Mouse (Mus musculus) kidney, postnatal 4 days (tissue): ENCODE data around the gene Qtrt1.
"Not testable (repeated sequence)": the region's sequence is repeated elsewhere in the genome, so short reads cannot be mapped to it uniquely, and the experiment has no call there.

ENCODE experiments used
- DNase-seq, 2 experiments: peaks; one replicate each; pipeline ENCODE4 v3.0.0; 2021; ENCODE audit warnings: mixed read lengths in 2 of 2

The Qtrt1 gene

DNA sequence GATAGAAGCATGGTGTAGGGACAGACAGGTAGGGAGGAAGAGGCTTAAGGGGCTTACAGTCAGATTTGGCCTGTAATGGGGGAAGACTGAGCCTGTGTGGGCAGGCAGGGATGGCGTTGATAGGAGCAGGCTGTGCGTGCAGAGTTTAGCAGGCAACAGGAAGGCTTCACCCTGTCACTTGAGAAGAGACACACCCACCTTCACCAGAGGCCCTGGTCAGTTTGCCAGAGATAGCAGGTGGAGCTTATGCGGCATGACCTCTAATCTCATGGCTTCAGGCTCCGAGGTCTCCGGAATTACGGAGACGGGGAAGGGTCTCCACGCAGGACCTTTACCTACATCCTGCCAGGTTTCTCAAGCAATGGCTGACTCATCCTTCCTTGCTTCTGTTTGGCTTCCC, 40.2 kb downstream of the Qtrt1 start:
- no peak for DNase-seq

DNA sequence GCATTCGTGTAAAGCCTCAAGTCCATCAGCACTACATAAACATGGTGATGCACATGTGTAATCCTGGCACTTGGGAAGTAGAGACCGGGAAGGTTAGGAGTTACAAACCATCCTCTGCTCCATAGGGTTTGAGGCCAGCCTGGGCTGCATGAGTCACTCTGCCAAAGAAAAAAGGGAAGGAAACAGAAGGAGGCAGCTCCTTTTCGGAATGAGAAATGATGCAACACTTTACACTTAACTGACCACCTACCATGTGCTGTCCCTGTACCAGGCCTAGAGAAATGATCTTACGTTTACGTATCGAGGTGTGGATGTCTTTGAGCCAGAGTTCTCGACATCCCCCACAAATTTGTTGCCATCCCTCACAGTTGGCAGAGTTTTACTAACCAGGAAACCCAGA, 41.4 kb downstream of the Qtrt1 start:
- no peak for DNase-seq

DNA sequence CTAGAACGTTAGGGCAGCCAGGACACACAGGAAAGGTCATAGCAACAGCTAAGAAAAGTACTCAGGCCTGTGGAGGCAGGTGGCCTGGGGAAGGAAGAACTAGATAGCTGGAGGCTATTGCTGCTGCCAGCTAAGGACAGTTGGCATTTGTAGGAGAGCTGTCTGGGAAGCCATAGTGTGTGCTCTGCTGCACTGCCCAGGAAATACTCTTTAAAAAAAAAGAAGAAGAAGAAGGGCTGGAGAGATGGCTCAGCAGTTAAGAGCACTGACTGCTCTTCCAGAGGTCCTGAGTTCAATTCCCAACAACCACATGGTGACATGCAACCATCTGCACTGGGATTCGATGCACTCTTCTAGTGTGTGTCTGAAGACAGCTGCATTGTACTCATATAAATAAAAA, 41.8 kb downstream of the Qtrt1 start:
- DNase-seq: no peak

DNA sequence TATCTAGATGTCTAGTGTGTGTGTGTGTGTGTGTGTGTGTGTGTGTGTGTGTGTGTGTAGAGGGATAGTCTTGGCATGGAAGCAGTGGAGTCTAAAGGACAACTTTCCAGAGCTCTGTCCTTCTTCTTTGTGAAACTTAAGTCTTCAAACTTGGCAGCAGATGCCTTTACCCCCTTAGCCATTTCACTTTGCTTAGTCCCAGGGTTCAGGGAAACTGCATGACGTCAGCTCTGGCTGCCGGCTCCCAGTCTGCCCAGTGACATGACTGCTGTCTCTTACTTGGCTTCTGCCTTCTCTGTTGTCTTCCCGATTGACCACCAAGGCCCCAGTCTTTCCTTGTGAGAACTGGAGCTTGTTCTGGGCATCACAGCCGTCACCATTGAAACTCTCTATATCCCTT, 42.9 kb downstream of the Qtrt1 start:
- no peak for DNase-seq

DNA sequence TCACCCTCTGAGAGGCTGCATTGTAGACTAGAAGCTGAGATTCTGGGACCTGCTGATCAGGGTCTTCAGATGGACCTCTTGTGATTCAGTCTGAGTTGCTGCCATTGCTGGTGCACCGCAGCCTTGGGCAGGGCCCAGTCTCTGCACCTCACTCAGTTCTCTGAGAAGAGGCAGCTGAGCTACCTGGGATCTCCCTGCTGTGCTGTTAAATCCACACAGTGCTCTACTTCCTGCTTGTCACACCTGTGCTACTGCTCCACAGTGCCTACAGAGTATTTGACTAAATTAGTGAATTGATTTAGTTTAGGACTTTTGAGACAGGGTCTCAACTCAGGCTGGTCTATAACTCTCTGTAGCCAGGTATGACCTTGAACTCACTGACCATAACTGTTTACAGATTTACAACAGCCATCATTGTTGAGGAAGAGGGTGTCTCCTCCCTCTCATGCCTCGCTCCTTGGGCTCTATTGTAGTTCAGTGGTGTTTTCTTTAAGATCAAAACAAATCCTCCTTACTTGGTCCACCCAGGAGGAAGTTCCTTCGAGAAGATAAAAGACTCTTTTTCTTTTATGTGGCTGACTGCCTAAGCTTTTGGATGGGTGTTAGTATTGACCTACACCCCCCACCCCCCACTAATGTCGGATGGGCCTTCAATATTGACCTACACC, 43.6 kb downstream of the Qtrt1 start:
- no peak for DNase-seq

DNA sequence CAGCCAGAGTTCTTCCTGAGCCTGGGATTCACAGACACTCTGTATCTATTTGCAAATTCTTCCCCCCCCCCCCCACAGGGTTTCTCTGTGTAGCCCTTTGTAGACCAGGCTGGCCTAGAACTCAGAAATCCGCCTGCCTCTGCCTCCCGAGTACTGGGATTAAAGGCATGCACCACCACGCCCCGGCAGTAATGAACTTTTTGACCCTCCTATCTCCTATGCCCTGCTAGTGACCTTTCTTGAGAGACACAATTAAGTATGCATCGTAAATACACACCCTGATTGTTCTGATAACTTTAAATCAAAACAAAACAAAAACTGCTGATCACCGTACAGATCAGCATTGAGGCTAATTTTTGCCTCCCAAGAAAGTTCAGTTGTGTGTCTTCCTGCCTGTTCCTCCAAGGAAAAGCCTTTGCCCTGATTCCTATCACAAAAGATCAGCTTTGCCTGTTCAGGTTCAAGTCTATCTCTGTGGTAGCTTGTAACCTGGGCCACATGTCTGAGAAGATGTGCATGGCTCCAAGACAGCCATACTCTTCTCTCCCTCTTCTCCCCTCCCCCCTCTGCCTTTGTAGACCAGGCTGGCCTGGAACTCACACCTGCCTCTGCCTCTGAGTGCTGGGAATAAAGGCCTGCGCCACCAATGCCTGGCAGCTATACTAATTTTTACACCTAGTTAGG, 44.8 kb downstream of the Qtrt1 start:
- no peak for DNase-seq

DNA sequence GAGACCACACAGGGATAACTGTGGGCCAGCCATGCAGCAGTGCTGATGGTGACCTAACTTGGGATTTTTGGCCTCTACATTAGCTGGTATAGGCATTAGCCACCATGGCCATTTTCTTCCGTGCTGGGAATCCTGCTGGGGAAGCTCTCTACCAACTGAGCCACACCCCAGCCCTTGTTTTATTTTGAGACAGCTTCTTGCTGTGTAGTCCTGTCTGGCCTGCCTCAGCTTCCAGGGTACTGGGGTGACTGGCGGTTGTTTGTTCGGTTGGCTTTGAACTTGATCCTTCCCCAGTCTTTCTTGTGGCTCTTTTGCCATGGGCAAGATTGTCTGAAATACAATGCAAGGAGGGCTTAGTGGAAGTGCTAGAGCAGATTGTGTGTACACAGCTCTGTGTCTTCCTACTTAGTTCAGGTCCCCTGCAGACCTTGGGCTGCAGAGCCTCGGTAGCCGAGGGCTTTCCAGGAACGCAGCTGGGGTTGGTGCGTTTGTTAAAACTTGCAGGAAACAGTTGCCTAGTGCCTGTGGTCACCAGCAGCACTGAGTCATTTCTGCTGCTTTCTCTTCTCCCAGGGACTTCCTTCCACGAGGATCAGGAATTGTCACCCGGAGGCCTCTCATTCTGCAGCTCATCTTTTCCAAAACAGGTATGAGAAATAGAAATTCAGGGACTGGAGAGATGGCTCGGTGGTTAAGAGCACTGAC, 45.4 kb downstream of the Qtrt1 start:
- no peak for DNase-seq

DNA sequence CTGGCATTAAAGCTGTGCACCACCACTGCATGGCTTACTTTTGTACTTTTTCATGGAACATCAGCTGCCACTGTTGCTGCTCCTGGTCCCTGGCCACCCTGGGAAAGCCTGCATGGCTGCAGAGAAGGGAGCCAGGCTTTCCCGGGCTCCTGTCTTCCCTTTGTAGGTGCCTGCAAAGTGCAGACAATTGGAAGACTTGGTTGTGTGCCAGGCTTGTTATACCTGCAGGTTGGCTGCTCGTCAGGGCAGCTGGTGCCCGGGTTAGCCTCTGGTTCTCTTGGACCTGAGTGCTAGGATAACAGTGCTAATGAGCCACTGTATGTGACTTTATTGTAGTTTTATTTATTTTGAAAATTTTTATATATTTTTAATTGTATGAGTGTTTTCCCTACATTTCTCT, 47.2 kb downstream of the Qtrt1 start:
- DNase-seq: no peak

DNA sequence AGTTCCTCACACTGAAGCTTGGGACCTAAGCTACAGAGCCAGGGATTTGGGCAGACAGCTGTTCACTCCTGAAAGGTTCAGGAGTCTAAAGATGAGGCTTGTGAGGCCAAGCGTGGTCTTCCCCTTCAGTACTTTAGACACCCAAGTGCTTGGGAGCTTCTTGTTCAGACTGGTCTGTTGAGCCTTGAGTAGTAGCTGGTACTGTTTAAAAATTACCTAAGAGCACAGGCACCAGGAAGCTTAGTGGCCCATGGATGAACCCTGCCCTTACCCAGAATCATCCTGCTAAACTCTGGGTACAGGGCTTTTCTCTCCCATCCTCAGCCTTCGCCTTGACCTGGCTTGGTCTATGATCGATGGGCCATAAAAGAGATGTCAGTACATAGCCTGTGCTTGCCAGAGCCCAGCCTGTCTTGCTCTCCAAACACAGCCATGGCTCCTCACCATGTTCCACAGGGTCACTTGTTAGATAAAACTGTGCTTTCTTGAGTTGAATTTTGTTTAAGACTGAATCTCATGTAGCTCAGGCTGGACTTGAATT, 48.8 kb downstream of the Qtrt1 start:
- no peak for DNase-seq

DNA sequence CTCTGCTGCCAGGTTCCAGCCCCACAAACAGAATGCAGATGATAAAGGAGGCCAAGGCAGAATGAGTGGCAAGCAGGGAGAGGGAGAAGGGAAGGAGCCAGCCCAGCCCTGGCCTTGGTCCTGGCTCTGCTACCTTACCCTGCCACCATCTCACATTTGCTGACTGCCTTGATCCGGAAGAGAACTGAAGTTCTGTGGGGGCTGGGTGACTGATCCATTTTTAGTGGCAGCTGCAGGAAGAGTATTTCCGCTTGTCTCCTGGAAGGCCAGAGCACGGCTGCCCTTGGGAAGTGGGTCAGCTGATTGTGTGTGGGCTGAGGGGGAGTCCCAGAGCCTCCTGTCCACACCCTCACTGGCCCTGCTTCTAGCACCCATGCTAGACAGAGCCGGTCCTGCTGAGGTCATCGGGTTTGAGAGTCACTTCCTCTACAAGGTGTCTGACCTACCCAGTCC, 51.5 kb downstream of the Qtrt1 start:
- DNase-seq: peak; percentile 53 to 73

DNA sequence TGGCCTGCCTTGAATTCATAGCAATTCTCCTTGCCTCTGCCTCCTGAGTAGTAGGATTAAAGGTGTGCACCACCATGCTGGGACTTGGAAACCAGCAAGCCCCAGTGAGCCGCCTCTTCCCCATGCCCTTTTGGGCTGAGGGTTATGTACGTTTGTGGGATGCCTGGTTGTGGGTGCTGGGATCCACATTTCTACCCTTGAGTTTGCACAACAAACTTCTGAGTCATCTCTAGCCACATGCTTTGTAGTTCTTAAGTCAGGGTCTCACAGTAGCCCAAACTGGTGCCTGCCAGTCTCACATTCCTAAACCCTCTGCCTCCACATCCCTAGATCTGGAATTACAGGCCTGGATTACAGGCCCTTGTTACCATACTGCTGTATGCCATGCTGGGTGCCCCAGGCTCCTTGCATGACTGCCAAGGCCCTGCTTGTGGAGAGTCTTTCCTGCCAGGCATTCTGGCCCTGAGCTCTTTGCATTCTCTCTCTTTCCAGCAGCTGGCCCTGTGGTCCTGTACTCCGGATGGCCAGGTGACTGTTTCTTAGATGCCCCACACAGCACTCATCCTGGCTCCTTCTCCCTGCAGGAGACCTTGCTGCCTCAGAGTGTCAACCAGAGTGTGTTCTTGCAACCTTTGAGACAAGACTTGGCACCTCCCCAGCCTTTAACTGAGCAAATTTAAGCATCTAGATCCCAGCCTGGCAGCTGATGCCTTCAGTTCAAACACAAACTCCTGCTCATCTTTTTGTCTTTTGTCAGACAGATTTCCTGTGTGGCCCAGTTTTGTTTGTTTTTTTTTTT, 52.3 kb downstream of the Qtrt1 start:
- DNase-seq: no peak

DNA sequence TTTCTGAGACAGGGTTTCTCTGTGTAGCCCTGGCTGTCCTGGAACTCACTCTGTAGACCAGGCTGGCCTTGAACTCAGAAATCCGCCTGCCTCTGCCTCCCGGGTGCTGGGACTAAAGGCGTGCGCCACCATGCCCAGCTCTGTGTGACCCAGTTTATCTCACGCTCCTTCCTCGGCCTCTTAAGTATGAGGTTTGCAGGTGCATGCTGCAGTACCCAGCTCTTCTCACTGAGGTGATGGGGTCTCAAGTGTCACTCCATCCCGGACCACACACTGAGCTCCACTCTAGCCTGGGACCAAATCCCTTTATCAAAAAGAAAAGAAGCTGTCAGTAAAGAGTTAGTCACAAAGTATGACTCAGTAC, 52.9 kb downstream of the Qtrt1 start:
- DNase-seq: not testable (repeated sequence)

DNA sequence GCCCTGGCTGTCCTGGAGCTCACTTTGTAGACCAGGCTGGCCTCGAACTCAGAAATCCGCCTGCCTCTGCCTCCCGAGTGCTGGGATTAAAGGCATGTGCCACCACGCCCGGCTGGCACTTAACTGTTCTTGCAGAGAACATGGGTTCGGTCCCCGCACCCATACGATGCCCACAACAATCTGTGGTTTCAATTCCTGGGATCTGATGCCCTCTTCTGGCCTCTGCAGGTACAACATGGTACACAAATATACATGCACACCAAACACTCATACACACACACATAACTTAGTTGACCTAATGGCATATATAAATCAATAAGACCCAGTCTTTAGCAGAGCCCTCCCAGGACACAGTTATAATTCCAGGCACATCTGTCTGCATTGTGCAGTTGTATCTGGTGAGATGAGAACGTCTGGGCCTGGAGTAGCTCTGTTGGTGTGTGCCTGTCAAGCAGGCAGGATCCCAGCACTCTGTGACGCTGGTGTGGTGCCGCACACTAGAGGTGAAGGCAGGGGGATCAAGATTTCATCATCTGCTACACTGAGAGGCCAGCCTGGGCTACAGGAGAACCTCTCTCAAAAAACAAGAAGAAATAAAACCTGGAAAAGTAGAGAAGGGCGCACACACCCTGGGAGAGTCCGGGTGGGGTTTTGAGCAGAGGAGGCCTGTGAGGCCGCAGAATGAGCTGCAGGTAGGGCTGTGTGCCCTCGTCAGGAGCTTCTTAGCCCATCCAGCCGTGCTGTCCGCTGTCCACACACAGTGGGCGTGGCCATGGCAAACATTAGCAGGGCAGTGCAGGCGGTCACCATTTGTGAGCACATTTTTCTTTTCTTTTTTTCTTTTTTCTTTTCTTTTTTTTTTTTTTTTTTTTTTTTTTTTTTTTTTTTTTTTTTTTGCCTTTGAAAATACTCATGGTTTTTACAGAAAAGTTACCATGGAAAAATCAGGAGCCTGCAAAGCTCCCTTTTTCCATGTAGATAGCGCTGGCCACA, 57.7 kb downstream of the Qtrt1 start:
- peak; percentile 68 to 72 for DNase-seq
